Mouse (Mus musculus): ENCODE data around the gene Odam.

- TF ChIP-seq CTCF (IDR thresholded peaks at IDR 0.05; ENCODE audit: extremely low read depth, insufficient read depth, low read length): no peak
- TF ChIP-seq POLR2A (IDR thresholded peaks at IDR 0.05; ENCODE audit: extremely low read depth, insufficient read depth, low read length): no peak
Observed at GRCm38 (mm10) chr5:87870084-87870483, 14.7 kb upstream of the Odam start.
